Mouse (Mus musculus) cerebellum, adult 2 months (tissue): ENCODE results near the gene Lmbrd2.

Experiments used
- CTCF ChIP-seq: fragments of 200-500 bp; IDR thresholded peaks from 2 replicates; pipeline ENCODE4 v1.5.1; 2011; ENCODE audit warnings: low read depth, mild to moderate bottlenecking, control low read depth, low read length, moderate library complexity, borderline replicate concordance; ENCODE audit not compliant: insufficient read depth
- POLR2A ChIP-seq: fragments of 200-500 bp; IDR thresholded peaks from 2 replicates; pipeline ENCODE4 v1.6.1; 2011; ENCODE audit warnings: low read length, control low read depth, borderline replicate concordance; ENCODE audit not compliant: insufficient read depth

- TF ChIP-seq CTCF = no peak
- no peak for TF ChIP-seq POLR2A
Observed at GRCm38 (mm10) chr15:9130772-9131498, 9.4 kb upstream of the Lmbrd2 start.
